Mouse (Mus musculus) ES-Bruce4 (cell line): ENCODE measurements around the gene Stim1.

Source experiments
- CTCF ChIP-seq: IDR thresholded peaks from one replicate; pipeline ENCODE4 v1.8.1; 2011; ENCODE audit warnings: low read depth, low read length
- EP300 ChIP-seq: IDR thresholded peaks from 2 replicates; pipeline ENCODE4 v1.6.1; 2011; ENCODE audit warnings: low read depth, low read length; ENCODE audit not compliant: insufficient read depth
- POLR2A ChIP-seq: IDR thresholded peaks from one replicate; pipeline ENCODE4 v1.8.1; 2011; ENCODE audit warnings: low read length; ENCODE audit not compliant: insufficient read depth

- TF ChIP-seq POLR2A (no peak), CTCF (no peak), EP300 (no peak)
Observed at GRCm38 (mm10) chr7:102434344-102434743, 166.7 kb downstream of the Stim1 start.
